Mouse (Mus musculus): Measurements from ENCODE around the gene Ets1.

- no peak for TF ChIP-seq CTCF (IDR thresholded peaks at IDR 0.05; ENCODE audit: borderline replicate concordance, insufficient read depth, low read length)
- TF ChIP-seq POLR2A (IDR thresholded peaks at IDR 0.05; ENCODE audit: low read depth, low read length) = no peak
Measured at GRCm38 (mm10) chr9:32743642-32744161, 107.7 kb downstream of the Ets1 start.
